Mouse (Mus musculus) myocyte (in vitro differentiated cells): ENCODE data around the gene Gm20388.

Source experiments
- CEBPB ChIP-seq: IDR thresholded peaks from 2 replicates; pipeline ENCODE4 v1.6.1; 2011; ENCODE audit warnings: mild to moderate bottlenecking, moderate library complexity; ENCODE audit not compliant: poor library complexity, insufficient read depth, severe bottlenecking
- E2F4 ChIP-seq: IDR thresholded peaks from one replicate; pipeline ENCODE4 v1.6.1; 2011; ENCODE audit warnings: mild to moderate bottlenecking, control low read depth, moderate library complexity; ENCODE audit not compliant: insufficient read depth
- MAX ChIP-seq: IDR thresholded peaks from one replicate; pipeline ENCODE4 v1.6.1; 2011; ENCODE audit warnings: low read depth, mild to moderate bottlenecking, control low read depth
- MYOG ChIP-seq, 3 experiments: IDR thresholded peaks; one replicate each; pipeline ENCODE4 v1.6.1; 2011; ENCODE audit warnings: control low read depth in 2 of 3, low read depth in 2 of 3, mild to moderate bottlenecking in 2 of 3; ENCODE audit not compliant: insufficient read length in 2 of 3, control insufficient read depth in 1 of 3, insufficient read depth in 1 of 3
- POLR2A ChIP-seq: IDR thresholded peaks from one replicate; pipeline ENCODE4 v1.6.1; 2011; ENCODE audit warnings: low read depth, mild to moderate bottlenecking, control low read depth, moderate library complexity; ENCODE audit not compliant: insufficient read length
- POLR2AphosphoS2 ChIP-seq: IDR thresholded peaks from one replicate; pipeline ENCODE4 v1.6.1; 2011; ENCODE audit warnings: low read depth, control low read depth; ENCODE audit not compliant: insufficient read length
- REST ChIP-seq: IDR thresholded peaks from one replicate; pipeline ENCODE4 v1.6.1; 2011; ENCODE audit warnings: mild to moderate bottlenecking, control low read depth, moderate library complexity; ENCODE audit not compliant: insufficient read depth, insufficient read length
- USF1 ChIP-seq: IDR thresholded peaks from one replicate; pipeline ENCODE4 v1.6.1; 2011; ENCODE audit warnings: low read depth, mild to moderate bottlenecking, control low read depth, moderate library complexity

DNA sequence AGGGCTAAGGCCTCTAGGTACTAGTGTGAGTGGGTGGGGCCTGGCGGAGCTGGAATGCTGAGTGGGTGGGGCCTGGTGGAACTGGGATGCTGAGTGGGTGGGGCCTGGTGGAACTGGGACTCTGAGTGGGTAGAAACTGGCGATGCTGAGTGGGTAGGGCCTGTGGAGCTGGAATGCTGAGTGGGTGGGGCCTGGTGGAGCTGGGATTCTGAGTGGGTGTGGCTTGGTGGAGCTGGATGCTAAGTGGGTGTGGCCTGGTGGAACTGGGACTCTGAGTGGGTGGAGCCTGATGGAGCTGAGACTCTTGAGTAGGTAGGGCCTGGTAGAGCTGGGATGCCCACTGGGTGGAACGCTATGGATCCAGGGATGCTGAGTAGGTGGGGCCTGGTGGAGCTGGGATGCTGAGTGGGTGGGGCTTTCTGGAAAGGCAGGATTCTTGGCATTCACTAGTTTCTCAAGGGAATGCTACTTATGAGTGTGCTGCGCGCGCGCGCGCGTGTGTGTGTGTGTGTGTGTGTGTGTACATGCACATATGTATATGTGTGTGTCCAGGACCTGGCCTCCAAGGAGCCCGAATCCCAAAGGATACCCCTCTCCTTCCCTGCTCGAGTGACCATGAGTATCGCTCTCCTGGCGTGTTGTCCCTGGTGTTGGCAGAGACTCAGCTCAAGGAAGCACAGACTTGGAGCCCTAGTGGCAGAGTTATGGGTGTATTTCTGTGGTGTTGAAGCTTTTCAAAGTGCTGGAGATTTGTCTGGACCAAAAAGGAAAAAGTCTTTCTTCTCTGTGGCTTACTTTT is 608.3 kb downstream of the Gm20388 start:
- TF ChIP-seq POLR2AphosphoS2: no peak
- no peak for TF ChIP-seq POLR2A
- TF ChIP-seq REST: no peak
- TF ChIP-seq MYOG (IDR thresholded peaks at IDR 0.05; ENCODE audit: control insufficient read depth in 1 of 3, insufficient read depth in 1 of 3, insufficient read length in 2 of 3, low read depth in 2 of 3): no peak
- no peak for TF ChIP-seq E2F4
- TF ChIP-seq USF1: no peak
- TF ChIP-seq MAX: no peak
- no peak for TF ChIP-seq CEBPB
